In genomic region chr16:89986672-89987362, GRCm38 (mm10) we compare ENCODE assay signal across 9 mouse cellular contexts.
DNase-seq lines count a peak whose midpoint lies in the region; ATAC-seq and TF ChIP-seq lines count a peak whose summit lies in the region.
"Had no signal": no experiment of that assay in that cellular context is flagged by ENCODE, and none has a peak within 500 bp of the region (broad histone marks: within the 10 kb centered on the region; RNA-seq: fewer than 3 reads in every experiment).

No protein-coding gene starts in this region.

- peak; percentile 37; the same call in 1 of the 2 replicates for ATAC-seq in kidney, postnatal 0 days (replicated peaks; ENCODE audit: low FRiP score, low read depth)
- ATAC-seq in liver, embryonic 12.5 days = no peak

- no peak overlapping the region for H3K27ac ChIP-seq in kidney, postnatal 0 days
- peak overlapping the region; percentile 1; the same call in 1 of the 2 replicates for H3K27ac ChIP-seq in embryonic facial prominence, embryonic 10.5 days (replicated peaks)
- peak overlapping the region; percentile 69; the same call in 1 of the 2 replicates for H3K27ac ChIP-seq in liver, embryonic 12.5 days
- no peak overlapping the region for H3K27ac ChIP-seq in cerebellum, adult 2 months (ENCODE audit: insufficient read depth, low read length)

- no peaks in the 10 kb centered on the region for H3K27me3 ChIP-seq in kidney, postnatal 0 days (ENCODE audit: insufficient read depth, low read length)
- no peaks in the 10 kb centered on the region for H3K27me3 ChIP-seq in embryonic facial prominence, embryonic 10.5 days (replicated peaks; ENCODE audit: low read depth, poor library complexity, severe bottlenecking)
- H3K27me3 ChIP-seq in liver, embryonic 12.5 days (replicated peaks) = no peaks in the 10 kb centered on the region
- H3K27me3 ChIP-seq in splenic B cell, adult 2 months (ENCODE audit: control insufficient read depth, insufficient read depth, low read length, poor library complexity, severe bottlenecking) = no peaks in the 10 kb centered on the region
- H3K27me3 ChIP-seq in cerebellum, adult 2 months (ENCODE audit: control insufficient read depth, insufficient read depth, low read length) = no peaks in the 10 kb centered on the region

- no peak overlapping the region for H3K4me3 ChIP-seq in kidney, postnatal 0 days (replicated peaks; ENCODE audit: low read depth, low read length)
- H3K4me3 ChIP-seq in embryonic facial prominence, embryonic 10.5 days = no peak overlapping the region
- H3K4me3 ChIP-seq in liver, embryonic 12.5 days = peak overlapping the region; percentile 35
- H3K4me3 ChIP-seq in cerebellum, adult 2 months (replicated peaks; ENCODE audit: insufficient read depth, low read depth, low read length) = no peak overlapping the region

- TF ChIP-seq POLR2A in cerebellum, adult 2 months (IDR thresholded peaks at IDR 0.05; ENCODE audit: borderline replicate concordance, insufficient read depth, low read length) = no peak

- H3K4me1 ChIP-seq in kidney, postnatal 0 days (replicated peaks; ENCODE audit: insufficient read depth, low read length) = no peaks in the 10 kb centered on the region; the same call in 1 of the 2 replicates
- peaks cover 19% of the 10 kb centered on the region for H3K4me1 ChIP-seq in embryonic facial prominence, embryonic 10.5 days
- H3K4me1 ChIP-seq in liver, embryonic 12.5 days = peaks cover 71% of the 10 kb centered on the region
- H3K4me1 ChIP-seq in cerebellum, adult 2 months (ENCODE audit: control insufficient read depth, insufficient read depth, low read length) = peaks cover 39% of the 10 kb centered on the region

- WGBS in kidney, postnatal 0 days = 75% methylated on average over 18 of the region's 18 CpGs
- WGBS in embryonic facial prominence, embryonic 10.5 days = 86% methylated on average over 18 of the region's 18 CpGs
- 57% methylated on average over 18 of the region's 18 CpGs for WGBS in liver, embryonic 12.5 days (ENCODE audit: insufficient replicate concordance)
- 74% methylated on average over 18 of the region's 18 CpGs for WGBS in cerebellum, adult 2 months

- H3K9ac ChIP-seq in kidney, postnatal 0 days (ENCODE audit: low read depth, low read length) = no peak overlapping the region
- no peak overlapping the region for H3K9ac ChIP-seq in liver, embryonic 12.5 days

- TF ChIP-seq CTCF in kidney, postnatal 0 days (IDR thresholded peaks at IDR 0.05; ENCODE audit: low read depth) = no peak
- TF ChIP-seq CTCF in cerebellum, adult 2 months (IDR thresholded peaks at IDR 0.05; ENCODE audit: borderline replicate concordance, insufficient read depth, low read depth, low read length) = no peak

- H3K4me2 ChIP-seq in kidney, postnatal 0 days (ENCODE audit: low read length) = no peak overlapping the region
- peak overlapping the region; percentile 75 for H3K4me2 ChIP-seq in liver, embryonic 12.5 days

- no peak for DNase-seq in kidney, postnatal 0 days (ENCODE audit: low spot score)
- DNase-seq in kidney, adult 18-20 months = no peak
- no peak for DNase-seq in embryonic facial prominence, embryonic 10.5 days (ENCODE audit: low spot score)
- peak; percentile 39 for DNase-seq in splenic B cell, adult 2 months (ENCODE audit: low read depth, low spot score)
- no peak for DNase-seq in urinary bladder, postnatal 10 days (ENCODE audit: low spot score)
- DNase-seq in cerebellum, adult 2 months = no peak
- no peak for DNase-seq in right cerebral cortex, adult 2 months (ENCODE audit: low spot score in 2 of 2)
- DNase-seq: cerebellum, adult 9-10 months had no signal

- no peaks in the 10 kb centered on the region for H3K36me3 ChIP-seq in kidney, postnatal 0 days (ENCODE audit: insufficient read depth, low read length)
- no peaks in the 10 kb centered on the region for H3K36me3 ChIP-seq in embryonic facial prominence, embryonic 10.5 days (replicated peaks)
- H3K36me3 ChIP-seq in liver, embryonic 12.5 days = no peaks in the 10 kb centered on the region
- H3K36me3 ChIP-seq in splenic B cell, adult 2 months (ENCODE audit: control insufficient read depth, insufficient read depth, low read length, poor library complexity, severe bottlenecking) = no peaks in the 10 kb centered on the region

- H3K9me3 ChIP-seq in kidney, postnatal 0 days (replicated peaks; ENCODE audit: low read length) = no peaks in the 10 kb centered on the region
- H3K9me3 ChIP-seq in embryonic facial prominence, embryonic 10.5 days = no peaks in the 10 kb centered on the region
- H3K9me3 ChIP-seq in liver, embryonic 12.5 days (replicated peaks) = no peaks in the 10 kb centered on the region

Comparison
In these comparisons a context has a peak if more than half of its experiments do, and no peak if none do; other contexts are left out.
1. H3K27ac ChIP-seq: peak in embryonic facial prominence, embryonic 10.5 days (single experiment) and liver, embryonic 12.5 days (single experiment); none in kidney, postnatal 0 days (single experiment) and cerebellum, adult 2 months (single experiment).